Mouse (Mus musculus): ENCODE results near the gene C1qtnf4. TPM values are rescaled to one million over a fixed set of nuclear protein-coding genes. Genes with fewer than 3 reads are reported as not detected.

The C1qtnf4 gene
- polyA plus RNA-seq, 1 experiment: 4.9 TPM

GRCm38 (mm10) chr2:90903398-90903797 is 17.7 kb downstream of the C1qtnf4 start:
- 54% methylated on average over 2 of the region's 2 CpGs for WGBS
- Histone ChIP-seq H3K4me3 (replicated peaks; ENCODE audit: extremely low read depth, low read depth, low read length) (no peak overlapping the region), H3K4me1 (ENCODE audit: control insufficient read depth, insufficient read depth, low read length) (peaks cover 7% of the 10 kb centered on the region)
- TF ChIP-seq POLR2A (IDR thresholded peaks at IDR 0.05; ENCODE audit: borderline replicate concordance, extremely low read depth, low read depth, low read length) (no peak), CTCF (IDR thresholded peaks at IDR 0.05; ENCODE audit: insufficient read depth, low read length) (no peak)
- DNase-seq: no peak

- Histone ChIP-seq H3K4me3 (replicated peaks; ENCODE audit: extremely low read depth, low read depth, low read length) (peak within 1 kb of the TSS; percentile 73), H3K4me1 (ENCODE audit: control insufficient read depth, insufficient read depth, low read length) (peaks cover 7% of the 10 kb centered on the region)
- peak; percentile 87 for TF ChIP-seq POLR2A (IDR thresholded peaks at IDR 0.05; ENCODE audit: borderline replicate concordance, extremely low read depth, low read depth, low read length)
- no peak for TF ChIP-seq CTCF (IDR thresholded peaks at IDR 0.05; ENCODE audit: insufficient read depth, low read length)
- under 1% methylated on average over 42 of the region's 43 CpGs for WGBS
- peak; percentile 87 for DNase-seq
These were observed 18.6 kb downstream of the C1qtnf4 start, which contains the start of the genes Kbtbd4 and Ndufs3 for GRCm38 (mm10) chr2:90904076-90904855. Kbtbd4 (plus strand) TSS chr2:90904740. Ndufs3 (minus strand) TSS chr2:90904827.

GRCm38 (mm10) chr2:90904856-90905224 is 19.2 kb downstream of the C1qtnf4 start:
- peak overlapping the region; percentile 73 for H3K4me3 ChIP-seq (replicated peaks; ENCODE audit: extremely low read depth, low read depth, low read length)
- DNase-seq: no peak
- peaks cover 7% of the 10 kb centered on the region for H3K4me1 ChIP-seq (ENCODE audit: control insufficient read depth, insufficient read depth, low read length)
- TF ChIP-seq POLR2A (IDR thresholded peaks at IDR 0.05; ENCODE audit: borderline replicate concordance, extremely low read depth, low read depth, low read length) (no peak), CTCF (IDR thresholded peaks at IDR 0.05; ENCODE audit: insufficient read depth, low read length) (no peak)
- under 1% methylated on average over 21 of the region's 21 CpGs for WGBS

- Histone ChIP-seq H3K4me1 (ENCODE audit: control insufficient read depth, insufficient read depth, low read length) (peaks cover 7% of the 10 kb centered on the region), H3K4me3 (replicated peaks; ENCODE audit: extremely low read depth, low read depth, low read length) (no peak overlapping the region)
- WGBS: 80% methylated on average over 2 of the region's 2 CpGs
- no peak for DNase-seq
- TF ChIP-seq POLR2A (IDR thresholded peaks at IDR 0.05; ENCODE audit: borderline replicate concordance, extremely low read depth, low read depth, low read length): no peak
- TF ChIP-seq CTCF (IDR thresholded peaks at IDR 0.05; ENCODE audit: insufficient read depth, low read length): no peak
These were observed 21.1 kb downstream of the C1qtnf4 start for GRCm38 (mm10) chr2:90906721-90907120.

- no peak overlapping the region for H3K4me3 ChIP-seq (replicated peaks; ENCODE audit: extremely low read depth, low read depth, low read length)
- DNase-seq: no peak
- WGBS: 64% methylated on average over 1 of the region's 1 CpGs
- TF ChIP-seq CTCF (IDR thresholded peaks at IDR 0.05; ENCODE audit: insufficient read depth, low read length): no peak
- TF ChIP-seq POLR2A (IDR thresholded peaks at IDR 0.05; ENCODE audit: borderline replicate concordance, extremely low read depth, low read depth, low read length): no peak
- H3K4me1 ChIP-seq (ENCODE audit: control insufficient read depth, insufficient read depth, low read length): peaks cover 7% of the 10 kb centered on the region
These were observed 25.2 kb downstream of the C1qtnf4 start for GRCm38 (mm10) chr2:90910861-90911260.

GRCm38 (mm10) chr2:90911668-90912067 is 26.0 kb downstream of the C1qtnf4 start:
- 54% methylated on average over 1 of the region's 1 CpGs for WGBS
- TF ChIP-seq POLR2A (IDR thresholded peaks at IDR 0.05; ENCODE audit: borderline replicate concordance, extremely low read depth, low read depth, low read length): no peak
- no peak for TF ChIP-seq CTCF (IDR thresholded peaks at IDR 0.05; ENCODE audit: insufficient read depth, low read length)
- no peak for DNase-seq
- Histone ChIP-seq H3K4me3 (replicated peaks; ENCODE audit: extremely low read depth, low read depth, low read length) (no peak overlapping the region), H3K4me1 (ENCODE audit: control insufficient read depth, insufficient read depth, low read length) (peaks cover 10% of the 10 kb centered on the region)

GRCm38 (mm10) chr2:90913671-90914070 is 28.0 kb downstream of the C1qtnf4 start:
- Histone ChIP-seq H3K4me1 (ENCODE audit: control insufficient read depth, insufficient read depth, low read length) (peaks cover 12% of the 10 kb centered on the region), H3K4me3 (replicated peaks; ENCODE audit: extremely low read depth, low read depth, low read length) (no peak overlapping the region)
- DNase-seq: peak; percentile 16
- WGBS: 48% methylated on average over 2 of the region's 2 CpGs
- no peak for TF ChIP-seq CTCF (IDR thresholded peaks at IDR 0.05; ENCODE audit: insufficient read depth, low read length)
- no peak for TF ChIP-seq POLR2A (IDR thresholded peaks at IDR 0.05; ENCODE audit: borderline replicate concordance, extremely low read depth, low read depth, low read length)

- no peak for DNase-seq
- 94% methylated on average over 1 of the region's 1 CpGs for WGBS
- no peak for TF ChIP-seq POLR2A (IDR thresholded peaks at IDR 0.05; ENCODE audit: borderline replicate concordance, extremely low read depth, low read depth, low read length)
- no peak for TF ChIP-seq CTCF (IDR thresholded peaks at IDR 0.05; ENCODE audit: insufficient read depth, low read length)
- peaks cover 12% of the 10 kb centered on the region for H3K4me1 ChIP-seq (ENCODE audit: control insufficient read depth, insufficient read depth, low read length)
- H3K4me3 ChIP-seq (replicated peaks; ENCODE audit: extremely low read depth, low read depth, low read length): no peak overlapping the region
These were observed 29.9 kb downstream of the C1qtnf4 start for GRCm38 (mm10) chr2:90915516-90915915.

- Histone ChIP-seq H3K4me1 (ENCODE audit: control insufficient read depth, insufficient read depth, low read length) (peaks cover 12% of the 10 kb centered on the region), H3K4me3 (replicated peaks; ENCODE audit: extremely low read depth, low read depth, low read length) (peak overlapping the region; percentile 71)
- TF ChIP-seq CTCF (IDR thresholded peaks at IDR 0.05; ENCODE audit: insufficient read depth, low read length) (no peak), POLR2A (IDR thresholded peaks at IDR 0.05; ENCODE audit: borderline replicate concordance, extremely low read depth, low read depth, low read length) (no peak)
- 19% methylated on average over 7 of the region's 7 CpGs for WGBS
- no peak for DNase-seq
These were observed 31.0 kb downstream of the C1qtnf4 start for GRCm38 (mm10) chr2:90916560-90917232.

Data from lung, adult 2 months (tissue).